Mouse (Mus musculus) frontal cortex, postnatal 14 days (tissue): Measurements from ENCODE around the gene Gjd3.
"Not testable (repeated sequence)": the region's sequence is repeated elsewhere in the genome, so short reads cannot be mapped to it uniquely, and the experiment has no call there.

Experiments
- DNase-seq, 2 experiments: peaks; one replicate each; pipeline ENCODE4 v3.0.0; 2022; ENCODE audit warnings: low spot score in 2 of 2

Gjd3 gene

DNA sequence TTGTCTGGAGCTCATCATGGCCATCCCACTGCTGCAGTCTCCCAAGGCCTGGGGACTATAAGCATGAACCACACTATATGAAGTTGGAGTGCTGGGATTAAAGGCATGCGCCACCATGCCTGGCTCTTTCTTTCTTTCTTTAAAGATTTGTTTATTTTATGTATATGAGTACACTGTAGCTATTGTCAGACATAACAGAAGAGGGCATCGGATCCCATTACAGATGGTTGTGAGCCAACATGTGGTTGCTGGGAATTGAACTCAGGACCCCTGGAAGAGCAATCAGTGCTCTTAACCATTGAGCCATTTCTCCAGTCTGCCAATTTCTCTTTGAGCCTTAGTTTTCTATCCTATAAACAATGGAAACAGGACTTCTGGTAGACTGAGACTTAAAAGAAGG is 49.0 kb downstream of the Gjd3 start:
- not testable (repeated sequence) for DNase-seq

DNA sequence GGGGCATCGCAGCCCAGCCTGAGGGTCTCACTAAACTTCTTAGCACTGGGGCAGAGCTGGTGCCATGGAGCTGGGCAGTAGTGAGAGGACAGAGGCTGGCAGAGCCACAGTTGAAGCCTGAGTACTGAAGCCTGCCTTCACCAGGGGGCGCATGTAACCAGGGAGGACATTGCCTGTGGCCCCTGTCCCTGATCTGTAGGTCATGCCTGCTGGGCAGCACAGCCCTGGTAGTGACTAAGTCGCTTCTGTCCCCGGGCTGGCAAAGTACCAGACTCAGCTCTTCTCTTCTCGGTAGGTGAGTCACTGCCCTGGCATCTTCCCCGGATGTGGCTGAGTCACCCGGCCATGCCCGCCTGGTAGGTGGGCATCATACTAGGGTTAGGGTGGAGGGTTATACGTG is 49.7 kb downstream of the Gjd3 start:
- DNase-seq, result no peak

DNA sequence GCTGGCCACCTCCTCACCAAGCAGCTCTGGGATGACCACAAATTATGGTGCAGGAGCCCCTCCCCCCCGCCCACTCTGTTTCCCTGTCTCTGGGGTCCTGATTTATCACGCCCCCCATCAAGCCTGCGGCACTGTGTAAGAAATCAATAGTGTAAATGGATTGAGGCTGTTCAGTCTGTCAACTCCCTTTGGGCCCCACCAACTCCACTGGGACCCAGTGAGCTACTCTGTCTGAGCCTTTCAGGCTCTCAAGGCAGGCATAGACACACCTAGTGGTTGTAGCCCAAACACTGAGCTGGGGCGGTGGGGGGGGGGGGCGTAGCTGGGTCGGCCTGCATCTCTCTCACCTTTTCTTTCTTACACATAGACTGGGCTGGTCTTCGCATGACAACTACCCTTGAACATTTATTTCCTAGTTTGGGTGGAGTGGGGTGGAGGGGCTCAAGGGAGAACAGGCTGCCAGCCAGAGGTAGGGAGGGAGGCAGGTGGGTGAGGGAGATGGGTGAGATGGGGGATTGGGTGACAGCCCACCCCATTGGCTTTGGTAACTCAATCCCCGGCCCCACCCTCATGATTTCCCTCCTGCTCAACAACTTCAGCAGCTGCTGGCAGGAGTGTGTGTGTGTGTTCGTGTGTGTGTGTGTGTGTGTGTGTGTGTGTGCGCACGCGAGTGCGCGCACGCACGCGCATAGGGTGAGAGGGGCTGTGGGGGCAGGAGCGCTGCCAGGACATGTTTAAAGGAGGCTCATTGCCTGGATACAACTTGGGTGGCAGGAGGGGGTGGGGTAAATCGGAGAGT is 50.3 kb downstream of the Gjd3 start:
- DNase-seq, result no peak
